Mouse (Mus musculus): ENCODE data around the gene Cabp4.

DNA sequence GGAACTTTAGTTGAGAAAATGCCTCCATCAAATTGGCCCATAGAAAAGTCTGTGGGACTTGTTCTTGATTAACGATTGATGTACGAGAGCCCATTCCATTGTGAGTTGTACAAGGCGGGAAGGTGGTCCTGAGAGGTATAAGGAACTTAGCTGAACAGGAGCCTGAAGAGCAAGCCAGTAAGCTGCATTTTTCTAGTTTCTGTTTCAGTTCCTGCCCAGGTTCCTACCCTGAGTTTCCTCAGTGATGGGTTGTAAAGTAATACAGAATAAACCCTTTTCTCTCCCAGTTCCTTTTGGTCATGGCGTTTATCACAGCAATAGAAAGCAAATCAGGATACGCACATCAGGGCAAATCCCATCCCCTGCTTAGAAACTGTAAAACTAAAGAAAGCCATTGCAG, 5.9 kb downstream of the Cabp4 start:
- no peak for TF ChIP-seq CTCF (IDR thresholded peaks at IDR 0.05; ENCODE audit: extremely low read depth, insufficient read depth, insufficient read length, insufficient replicate concordance)
- TF ChIP-seq POLR2A (IDR thresholded peaks at IDR 0.05; ENCODE audit: low read depth, low read length) = no peak
